Mouse (Mus musculus) thymus, postnatal 4 days (tissue): ENCODE data around the gene Fbxo34.
"Not testable (repeated sequence)": the region's sequence is repeated elsewhere in the genome, so short reads cannot be mapped to it uniquely, and the experiment has no call there.

ENCODE experiments used
- DNase-seq: peaks from one replicate; pipeline ENCODE4 v3.0.0; 2021

Fbxo34 gene

DNA sequence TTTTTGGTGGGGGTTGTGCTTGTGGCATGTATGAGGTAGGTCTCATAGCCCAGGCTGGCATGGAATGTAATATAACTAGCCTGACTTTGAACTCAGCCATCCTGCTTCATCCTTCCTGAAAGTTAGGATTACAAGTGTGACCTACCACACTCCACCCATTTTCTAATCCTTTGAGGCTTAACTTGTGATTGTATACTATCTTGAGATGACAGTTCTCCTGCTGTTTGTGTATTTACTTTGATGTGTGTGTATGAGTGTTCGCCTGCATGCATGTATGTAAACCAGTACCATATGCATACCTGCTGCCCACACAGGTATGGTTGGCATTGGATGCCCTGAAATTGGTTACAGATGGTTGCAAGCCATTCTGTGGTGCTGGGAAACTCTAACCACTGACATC is 71.4 kb downstream of the Fbxo34 start:
- DNase-seq, result no peak

- no peak for DNase-seq
Observed at GRCm38 (mm10) chr14:47522301-47522700, 72.1 kb downstream of the Fbxo34 start.

DNA sequence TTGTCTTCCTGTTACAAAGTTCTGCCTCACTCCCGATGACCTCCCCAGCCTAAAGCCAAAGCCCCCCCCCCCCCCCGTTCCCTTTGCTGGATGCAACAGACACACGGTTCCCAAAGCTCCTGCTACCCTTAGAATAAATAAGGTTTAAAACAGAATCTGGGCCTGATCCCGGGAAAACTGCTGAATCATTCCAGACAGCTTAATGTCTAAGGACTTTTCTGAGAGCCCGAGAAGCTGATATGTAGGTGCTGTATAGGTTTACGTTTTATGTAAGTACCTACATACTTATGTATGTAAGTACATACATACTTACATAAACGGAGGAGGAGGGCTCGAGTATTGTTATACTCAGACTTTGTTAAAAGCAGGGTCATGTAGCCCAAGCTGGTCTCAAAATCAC is 75.2 kb downstream of the Fbxo34 start:
- no peak for DNase-seq

- no peak for DNase-seq
Observed at GRCm38 (mm10) chr14:47525861-47526260, 75.6 kb downstream of the Fbxo34 start.

- DNase-seq, result no peak
Observed at GRCm38 (mm10) chr14:47527833-47528232, 77.6 kb downstream of the Fbxo34 start.

DNA sequence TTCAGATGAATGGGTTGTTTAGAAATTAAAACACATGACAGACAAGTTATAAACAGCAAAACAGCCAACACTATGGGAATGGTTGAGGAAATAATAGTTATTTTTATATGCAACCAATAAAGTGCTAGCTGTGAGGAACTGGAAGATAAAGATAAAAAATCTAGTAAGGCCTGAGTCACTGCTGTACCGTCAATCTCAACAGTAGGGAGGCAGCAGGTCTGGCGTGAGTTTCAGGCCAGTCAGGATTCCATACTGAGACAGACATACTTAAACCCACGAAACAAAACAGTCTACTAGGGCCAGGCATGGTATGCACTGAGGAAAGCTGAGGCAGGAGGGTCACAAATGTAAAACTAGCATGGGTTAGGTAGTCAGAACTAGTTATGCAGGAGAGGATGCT is 78.1 kb downstream of the Fbxo34 start:
- DNase-seq, result no peak

- DNase-seq, result peak; percentile 63
Observed at GRCm38 (mm10) chr14:47529019-47529418, 78.8 kb downstream of the Fbxo34 start.

- DNase-seq, result not testable (repeated sequence)
Observed at GRCm38 (mm10) chr14:47529592-47529991, 79.4 kb downstream of the Fbxo34 start.

DNA sequence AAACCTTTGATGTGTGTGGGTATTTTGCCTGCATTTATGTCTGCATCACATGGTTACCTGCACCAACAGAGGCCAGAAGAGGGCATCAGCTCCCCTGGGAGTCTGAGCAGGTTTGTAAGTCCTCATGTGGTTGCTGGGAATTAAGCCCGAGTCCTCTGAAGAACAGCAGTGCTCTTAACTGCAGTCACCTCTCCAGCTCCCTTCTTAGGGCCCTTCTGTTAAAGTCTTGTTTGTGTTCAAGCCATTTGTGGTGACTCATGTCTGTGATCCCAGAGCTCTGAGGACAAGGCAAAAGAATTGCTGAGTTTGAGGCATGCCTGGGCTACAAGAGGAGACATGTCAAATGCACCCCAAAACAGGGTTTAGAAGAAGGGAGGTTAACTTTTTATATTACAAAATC is 82.3 kb downstream of the Fbxo34 start:
- no peak for DNase-seq

- DNase-seq, result peak; percentile 38
Observed at GRCm38 (mm10) chr14:47533365-47534175, 83.3 kb downstream of the Fbxo34 start.

DNA sequence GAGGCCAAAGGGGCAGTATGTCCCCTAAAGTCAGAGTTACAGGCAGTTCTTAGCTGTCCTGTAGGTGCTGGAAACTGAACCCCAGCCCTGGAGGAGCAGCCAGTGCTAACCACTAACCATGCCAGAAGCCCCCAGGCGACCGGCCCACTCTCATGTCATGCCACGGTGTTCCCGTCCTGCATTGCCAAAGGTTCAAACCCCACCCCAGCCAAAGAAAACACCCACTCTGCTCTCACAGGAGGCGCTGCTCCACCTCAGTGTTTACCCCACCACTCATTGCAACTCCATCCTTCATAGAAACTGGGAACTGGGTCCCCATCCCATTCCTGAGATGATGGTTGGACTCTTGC is 83.9 kb downstream of the Fbxo34 start:
- peak; percentile 18 for DNase-seq

- DNase-seq, result no peak
Observed at GRCm38 (mm10) chr14:47535096-47535495, 84.9 kb downstream of the Fbxo34 start.

- DNase-seq, result no peak
Observed at GRCm38 (mm10) chr14:47541325-47541948, 91.2 kb downstream of the Fbxo34 start.

GRCm38 (mm10) chr14:47542283-47542682 is 92.1 kb downstream of the Fbxo34 start:
- no peak for DNase-seq

GRCm38 (mm10) chr14:47544286-47544685 is 94.1 kb downstream of the Fbxo34 start:
- DNase-seq, result no peak

DNA sequence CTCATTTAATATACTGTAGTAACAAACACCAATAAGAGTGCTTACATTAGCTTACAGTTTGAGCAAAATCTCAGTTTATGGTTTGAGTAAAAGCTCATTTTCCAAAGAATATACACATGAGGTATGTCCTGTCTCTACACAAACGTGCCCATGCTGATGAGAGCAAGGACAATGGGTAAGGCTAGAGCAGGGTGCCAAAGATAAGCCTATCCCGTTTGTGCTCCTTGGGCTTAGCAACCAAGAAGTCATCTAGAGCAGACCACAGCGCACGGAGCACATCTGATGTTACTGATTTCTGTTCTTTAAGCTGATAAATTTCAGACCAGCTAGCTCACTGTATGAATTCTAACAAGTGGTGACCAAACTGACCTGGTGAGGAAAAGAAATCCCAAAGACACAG is 94.7 kb downstream of the Fbxo34 start:
- DNase-seq, result no peak

DNA sequence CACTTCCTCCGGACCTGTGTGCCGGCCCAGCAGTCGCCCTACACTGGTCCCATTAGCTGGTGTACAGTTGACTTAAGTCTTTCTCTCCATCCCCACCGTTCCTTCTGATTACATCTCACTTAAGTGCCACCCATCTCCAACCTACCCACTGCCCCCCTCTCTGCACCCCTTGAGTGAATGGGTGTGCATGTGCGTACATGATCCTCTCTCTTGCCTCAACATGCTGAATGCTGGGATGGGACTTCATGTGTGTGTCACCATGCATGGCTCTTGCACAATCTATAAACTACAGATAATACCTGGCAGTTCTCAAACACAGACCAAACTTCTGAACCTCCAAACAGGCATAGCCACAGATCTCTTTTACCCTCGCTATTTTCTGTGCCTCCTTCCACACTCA is 101.4 kb downstream of the Fbxo34 start:
- DNase-seq, result no peak

DNA sequence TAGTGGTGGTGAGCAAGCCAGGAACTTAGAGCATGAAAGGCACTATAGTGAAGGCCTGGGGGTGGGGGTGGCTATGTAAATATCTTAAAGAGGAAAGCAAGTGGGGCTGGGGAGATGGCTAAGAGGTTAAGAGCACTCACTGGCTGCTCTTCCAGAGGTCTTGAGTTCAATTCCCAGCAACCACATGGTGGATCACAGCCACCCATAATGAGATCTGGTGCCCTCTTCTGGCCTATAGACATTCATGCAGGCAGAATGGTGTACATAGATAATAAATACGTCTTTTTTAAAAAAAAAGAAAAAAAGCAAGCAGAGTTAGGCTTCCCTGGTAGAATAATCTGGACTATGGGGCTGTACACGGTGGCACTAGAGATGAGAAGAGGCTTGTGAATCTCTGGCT is 103.2 kb downstream of the Fbxo34 start:
- DNase-seq, result no peak

- DNase-seq, result no peak
Observed at GRCm38 (mm10) chr14:47554236-47554635, 104.0 kb downstream of the Fbxo34 start.

DNA sequence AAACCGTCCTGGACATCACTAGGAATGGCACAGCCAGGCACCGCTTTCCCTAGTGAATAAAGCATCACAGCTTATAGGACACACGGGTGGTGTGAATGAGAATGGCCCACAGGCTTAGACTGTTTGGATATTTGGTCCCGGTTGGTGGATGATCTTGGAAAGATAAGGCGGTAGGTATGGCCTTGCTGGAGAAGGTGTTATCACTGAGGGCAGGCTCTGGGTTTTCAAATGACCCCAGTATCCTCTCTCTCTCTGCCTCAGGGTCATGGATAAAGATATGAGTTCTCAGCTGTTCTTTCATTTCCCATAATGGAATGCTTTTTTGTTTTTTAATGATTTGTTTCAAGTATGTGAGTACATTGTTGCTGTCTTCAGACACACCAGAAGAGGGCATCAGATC is 105.0 kb downstream of the Fbxo34 start:
- no peak for DNase-seq

DNA sequence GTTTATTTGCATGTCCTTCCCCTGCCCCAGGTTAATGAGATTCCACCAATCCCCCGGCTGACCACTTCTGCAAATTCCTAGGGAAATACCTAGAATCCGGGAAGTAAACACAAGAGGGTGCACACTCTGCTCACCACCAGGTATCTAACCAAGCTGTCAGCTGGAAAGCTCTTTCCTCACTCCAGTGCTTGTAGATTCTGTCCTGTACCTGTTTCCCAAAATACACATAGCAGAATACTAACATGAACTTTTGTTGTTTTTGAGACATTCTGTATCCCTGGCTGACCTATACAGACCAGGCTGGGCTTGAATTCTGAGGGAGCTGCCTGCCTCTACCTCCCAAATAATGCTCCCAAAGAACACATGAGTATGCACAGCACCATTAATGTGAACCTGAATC is 110.5 kb downstream of the Fbxo34 start:
- no peak for DNase-seq

DNA sequence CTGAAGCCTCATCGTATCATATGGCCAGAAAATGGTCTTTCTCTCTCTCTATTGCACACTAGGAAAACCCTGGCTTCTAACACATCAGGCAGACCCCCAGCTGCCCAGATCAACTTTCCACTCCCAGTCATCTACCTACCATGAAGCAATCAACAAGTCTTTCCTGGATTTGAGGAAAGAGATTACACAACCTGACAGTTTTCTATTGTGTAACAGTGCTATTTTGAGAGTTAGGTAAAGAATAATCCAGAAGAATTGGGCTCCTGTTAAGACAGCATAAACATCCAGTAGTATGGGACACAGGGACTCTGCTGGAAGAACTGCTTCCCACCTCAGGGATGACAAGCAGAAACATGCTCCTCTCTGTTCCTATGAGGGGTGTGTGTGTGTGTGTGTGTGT is 112.3 kb downstream of the Fbxo34 start:
- DNase-seq, result no peak

DNA sequence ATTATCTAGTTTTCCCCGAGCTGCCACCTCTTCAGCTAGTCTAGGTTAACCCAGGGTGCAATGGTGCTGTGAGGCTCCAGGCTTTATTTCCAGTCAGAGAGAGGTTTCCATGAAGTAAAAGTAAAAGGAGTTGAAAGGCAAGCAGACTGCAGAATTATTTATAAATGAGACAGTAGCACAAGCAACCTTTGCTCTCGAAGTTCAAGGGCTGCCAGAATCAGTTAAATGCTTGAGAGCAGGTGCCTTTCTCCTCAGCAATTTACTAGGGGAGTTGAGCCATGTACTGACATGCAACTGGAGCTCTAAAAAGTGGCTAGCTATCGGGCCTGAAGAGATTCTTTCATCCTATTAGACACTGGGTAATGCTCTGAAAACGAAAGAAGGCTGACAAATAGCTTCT is 112.9 kb downstream of the Fbxo34 start:
- no peak for DNase-seq

GRCm38 (mm10) chr14:47567962-47568652 is 117.9 kb downstream of the Fbxo34 start:
- peak; percentile 84 for DNase-seq
